Mouse (Mus musculus): ENCODE results near the gene Lrrc32. TPM values are rescaled to one million over a fixed set of nuclear protein-coding genes. Genes with fewer than 3 reads are reported as not detected.

Gene Lrrc32
- polyA plus RNA-seq, 1 experiment from 2014 or later: 6.9 TPM

DNA sequence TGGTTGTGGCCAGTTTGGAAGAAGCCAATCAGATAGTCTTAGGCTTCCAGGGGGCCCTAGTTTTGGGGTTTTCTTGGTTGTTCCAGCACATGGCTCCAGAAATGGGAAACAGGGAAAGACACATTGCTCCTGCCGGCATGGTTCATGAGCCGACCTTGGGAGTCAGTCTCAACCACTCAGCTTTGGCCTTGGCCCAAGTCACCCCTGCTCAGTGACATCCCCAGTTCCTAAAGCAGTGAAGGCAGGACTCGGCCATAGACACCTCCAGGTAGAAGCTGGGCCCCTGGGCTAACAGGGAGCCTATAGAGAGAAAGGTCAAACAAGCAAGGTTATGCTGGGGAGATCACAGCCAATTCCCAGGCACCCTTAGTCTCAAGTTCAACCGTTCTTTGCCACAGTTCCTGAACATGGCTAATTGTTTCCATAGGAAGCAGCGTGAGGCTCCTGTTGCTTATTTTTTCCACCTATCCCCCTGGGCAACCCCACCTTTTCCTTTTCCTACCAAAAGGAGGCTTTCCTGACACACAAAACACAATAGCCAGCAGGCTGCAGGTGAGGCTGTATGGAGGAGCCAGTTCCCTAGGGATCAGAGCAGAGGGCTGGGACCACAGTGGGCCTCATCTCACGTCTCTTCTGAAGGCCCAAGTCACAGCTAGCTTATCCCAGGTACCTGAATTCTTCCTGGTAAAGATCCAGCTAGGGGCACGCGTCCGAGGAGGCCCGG lies 34.5 kb upstream of the Lrrc32 start:
- H3K4me3 ChIP-seq (ENCODE audit: low read depth, low read length): no peak overlapping the region
- ATAC-seq: no peak
- no peaks in the 10 kb centered on the region for H3K36me3 ChIP-seq (ENCODE audit: control insufficient read depth, insufficient read depth)
- no peaks in the 10 kb centered on the region for H3K9me3 ChIP-seq (ENCODE audit: control insufficient read depth)
- 62% methylated on average over 10 of the region's 10 CpGs for WGBS
- H3K4me1 ChIP-seq (replicated peaks; ENCODE audit: control insufficient read depth, insufficient read depth, low read length): no peaks in the 10 kb centered on the region
- H3K27me3 ChIP-seq (replicated peaks; ENCODE audit: control insufficient read depth, insufficient read depth, low read length): no peaks in the 10 kb centered on the region
- H3K4me2 ChIP-seq (replicated peaks; ENCODE audit: low read depth): no peak overlapping the region
- H3K27ac ChIP-seq (ENCODE audit: low read depth, low read length): no peak overlapping the region
- no peak overlapping the region for H3K9ac ChIP-seq (ENCODE audit: low read depth, low read length)
- no peak for TF ChIP-seq CTCF (IDR thresholded peaks at IDR 0.05; ENCODE audit: low read depth)

GRCm38 (mm10) chr7:98460319-98460718 lies 28.8 kb upstream of the Lrrc32 start:
- no peak overlapping the region for H3K9ac ChIP-seq (ENCODE audit: low read depth, low read length)
- no peaks in the 10 kb centered on the region for H3K27me3 ChIP-seq (replicated peaks; ENCODE audit: control insufficient read depth, insufficient read depth, low read length)
- H3K36me3 ChIP-seq (ENCODE audit: control insufficient read depth, insufficient read depth): no peaks in the 10 kb centered on the region
- no peak overlapping the region for H3K4me3 ChIP-seq (ENCODE audit: low read depth, low read length)
- whole genome bisulfite sequencing: 49% methylated on average over 7 of the region's 7 CpGs
- no peak for ATAC-seq
- H3K4me1 ChIP-seq (replicated peaks; ENCODE audit: control insufficient read depth, insufficient read depth, low read length): no peaks in the 10 kb centered on the region
- H3K27ac ChIP-seq (ENCODE audit: low read depth, low read length): no peak overlapping the region
- no peaks in the 10 kb centered on the region for H3K9me3 ChIP-seq (ENCODE audit: control insufficient read depth)
- H3K4me2 ChIP-seq (replicated peaks; ENCODE audit: low read depth): no peak overlapping the region
- no peak for TF ChIP-seq CTCF (IDR thresholded peaks at IDR 0.05; ENCODE audit: low read depth)

DNA sequence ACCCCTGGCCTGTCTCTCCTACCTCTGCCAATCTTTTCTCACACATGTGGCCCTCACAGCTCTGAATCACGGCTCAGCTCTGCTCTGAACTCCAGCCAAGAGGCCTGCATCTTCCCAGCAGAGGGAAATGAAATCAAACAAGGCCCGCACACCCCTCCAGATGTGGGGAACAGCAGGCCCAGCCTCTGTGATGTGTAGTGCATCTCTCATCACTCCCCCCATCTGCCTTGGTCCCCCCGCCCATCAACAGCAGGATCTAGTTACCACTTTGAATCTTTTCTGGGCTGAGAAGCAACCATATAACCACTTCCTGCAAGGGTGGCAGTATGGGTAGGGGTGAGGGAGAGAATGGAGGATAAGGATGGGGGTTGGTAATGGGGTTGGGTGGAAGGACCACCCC lies 20.0 kb upstream of the Lrrc32 start:
- 52% methylated on average over 3 of the region's 3 CpGs for WGBS
- Histone ChIP-seq H3K27me3 (replicated peaks; ENCODE audit: control insufficient read depth, insufficient read depth, low read length) (no peaks in the 10 kb centered on the region), H3K9ac (ENCODE audit: low read depth, low read length) (no peak overlapping the region), H3K27ac (ENCODE audit: low read depth, low read length) (no peak overlapping the region), H3K9me3 (ENCODE audit: control insufficient read depth) (no peaks in the 10 kb centered on the region), H3K4me1 (replicated peaks; ENCODE audit: control insufficient read depth, insufficient read depth, low read length) (no peaks in the 10 kb centered on the region), H3K4me2 (replicated peaks; ENCODE audit: low read depth) (no peak overlapping the region), H3K4me3 (ENCODE audit: low read depth, low read length) (no peak overlapping the region), H3K36me3 (ENCODE audit: control insufficient read depth, insufficient read depth) (no peaks in the 10 kb centered on the region)
- TF ChIP-seq CTCF (IDR thresholded peaks at IDR 0.05; ENCODE audit: low read depth): no peak
- ATAC-seq: no peak

- 79% methylated on average over 2 of the region's 2 CpGs for WGBS
- no peak for TF ChIP-seq CTCF (IDR thresholded peaks at IDR 0.05; ENCODE audit: low read depth)
- Histone ChIP-seq H3K4me3 (ENCODE audit: low read depth, low read length) (no peak overlapping the region), H3K36me3 (ENCODE audit: control insufficient read depth, insufficient read depth) (no peaks in the 10 kb centered on the region), H3K4me2 (replicated peaks; ENCODE audit: low read depth) (no peak overlapping the region), H3K27ac (ENCODE audit: low read depth, low read length) (no peak overlapping the region), H3K27me3 (replicated peaks; ENCODE audit: control insufficient read depth, insufficient read depth, low read length) (no peaks in the 10 kb centered on the region), H3K9ac (ENCODE audit: low read depth, low read length) (no peak overlapping the region), H3K4me1 (replicated peaks; ENCODE audit: control insufficient read depth, insufficient read depth, low read length) (no peaks in the 10 kb centered on the region), H3K9me3 (ENCODE audit: control insufficient read depth) (no peaks in the 10 kb centered on the region)
- no peak for ATAC-seq
Measured at GRCm38 (mm10) chr7:98472529-98472928, 16.6 kb upstream of the Lrrc32 start.

GRCm38 (mm10) chr7:98474558-98474957 lies 14.5 kb upstream of the Lrrc32 start:
- H3K4me1 ChIP-seq (replicated peaks; ENCODE audit: control insufficient read depth, insufficient read depth, low read length): no peaks in the 10 kb centered on the region
- H3K9me3 ChIP-seq (ENCODE audit: control insufficient read depth): no peaks in the 10 kb centered on the region
- H3K27ac ChIP-seq (ENCODE audit: low read depth, low read length): no peak overlapping the region
- no peaks in the 10 kb centered on the region for H3K36me3 ChIP-seq (ENCODE audit: control insufficient read depth, insufficient read depth)
- no peak overlapping the region for H3K4me3 ChIP-seq (ENCODE audit: low read depth, low read length)
- no peak for ATAC-seq
- TF ChIP-seq CTCF (IDR thresholded peaks at IDR 0.05; ENCODE audit: low read depth): no peak
- no peak overlapping the region for H3K4me2 ChIP-seq (replicated peaks; ENCODE audit: low read depth)
- H3K27me3 ChIP-seq (replicated peaks; ENCODE audit: control insufficient read depth, insufficient read depth, low read length): no peaks in the 10 kb centered on the region
- H3K9ac ChIP-seq (ENCODE audit: low read depth, low read length): no peak overlapping the region
- 84% methylated on average over 1 of the region's 1 CpGs for WGBS

DNA sequence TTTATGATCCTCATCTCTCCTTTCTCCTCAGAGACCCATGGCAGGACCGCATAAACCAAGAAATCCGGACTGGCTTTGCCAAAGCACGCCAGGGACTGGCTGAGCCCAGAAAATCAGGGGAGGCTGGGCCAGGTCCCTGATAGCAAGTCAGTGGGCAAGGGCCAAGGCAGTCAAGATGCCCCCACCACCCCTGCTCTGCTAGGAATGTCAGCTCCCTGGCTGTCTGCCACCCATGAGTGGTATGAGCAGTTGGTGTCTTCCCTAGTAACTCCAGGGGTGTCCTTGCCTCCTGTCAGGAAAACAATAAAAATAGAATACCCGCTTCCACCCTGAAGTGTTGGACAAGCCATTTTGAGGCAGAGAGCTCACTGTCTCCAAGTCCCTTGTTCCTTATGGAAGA lies 11.9 kb upstream of the Lrrc32 start:
- 81% methylated on average over 4 of the region's 4 CpGs for WGBS
- Histone ChIP-seq H3K4me2 (replicated peaks; ENCODE audit: low read depth) (no peak overlapping the region), H3K9me3 (ENCODE audit: control insufficient read depth) (no peaks in the 10 kb centered on the region), H3K4me1 (replicated peaks; ENCODE audit: control insufficient read depth, insufficient read depth, low read length) (no peaks in the 10 kb centered on the region), H3K36me3 (ENCODE audit: control insufficient read depth, insufficient read depth) (no peaks in the 10 kb centered on the region), H3K27me3 (replicated peaks; ENCODE audit: control insufficient read depth, insufficient read depth, low read length) (0 out of 2 replicates have a peak, but pooled peaks cover 3% of the 10 kb centered on the region), H3K4me3 (ENCODE audit: low read depth, low read length) (no peak overlapping the region), H3K9ac (ENCODE audit: low read depth, low read length) (no peak overlapping the region), H3K27ac (ENCODE audit: low read depth, low read length) (no peak overlapping the region)
- TF ChIP-seq CTCF (IDR thresholded peaks at IDR 0.05; ENCODE audit: low read depth): no peak
- no peak for ATAC-seq

Measured in intestine, postnatal 0 days (tissue).